In the genomic region with DNA sequence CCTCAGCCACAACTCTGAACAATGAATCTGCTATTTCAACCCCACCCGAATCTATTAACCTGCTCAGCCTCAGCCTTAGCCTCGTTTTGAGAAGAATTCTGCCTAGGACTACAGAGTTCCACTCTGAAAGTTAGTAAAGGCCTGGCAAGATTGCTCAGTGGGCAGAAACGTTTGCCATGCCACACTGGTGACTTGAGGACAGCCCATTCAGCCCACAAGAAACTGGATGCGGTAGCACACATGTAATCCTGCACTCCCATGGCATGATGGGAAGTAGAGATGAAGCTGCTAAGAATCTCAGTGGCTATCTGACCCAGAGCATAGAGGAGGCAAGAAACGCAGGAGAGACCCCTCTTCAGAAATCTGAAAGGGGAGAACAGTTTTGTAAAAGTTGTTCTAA, we compare ENCODE assay signal across 21 mouse cellular contexts.
DNase-seq lines count a peak whose midpoint lies in the region; TF ChIP-seq lines count a peak whose summit lies in the region.
"Had no signal": no experiment of that assay in that cellular context is flagged by ENCODE, and none has a peak within 500 bp of the region (broad histone marks: within the 10 kb centered on the region; RNA-seq: fewer than 3 reads in every experiment).

No protein-coding gene starts in this region.

- peak overlapping the region; percentile 0 for H3K4me2 ChIP-seq in myocyte (ENCODE audit: low read depth)
- H3K4me2 ChIP-seq: embryonic facial prominence, embryonic 12.5 days; embryonic facial prominence, embryonic 15.5 days; hindbrain, embryonic 13.5 days; intestine, embryonic 15.5 days had no signal

- TF ChIP-seq POLR2A in myocyte (IDR thresholded peaks at IDR 0.05; ENCODE audit: insufficient read length, low read depth) = no peak

- peak overlapping the region; percentile 80 for H3K27ac ChIP-seq in left cerebral cortex, adult 2 months
- H3K27ac ChIP-seq: embryonic facial prominence, embryonic 12.5 days; embryonic facial prominence, embryonic 15.5 days; hindbrain, embryonic 10.5 days; hindbrain, embryonic 13.5 days; intestine, embryonic 15.5 days had no signal

- DNase-seq in gastrocnemius, adult 8-10 months (ENCODE audit: low spot score in 2 of 2) = peak; percentile 13 to 15
- no peak for DNase-seq in gastrocnemius, postnatal 4 days (ENCODE audit: low spot score in 2 of 2)
- no peak for DNase-seq in left cerebral cortex, adult 2 months (ENCODE audit: extremely low spot score in 1 of 2, low spot score in 2 of 2)
- no peak for DNase-seq in left cerebral cortex, postnatal 25 days (ENCODE audit: low spot score in 2 of 2)
- no peak for DNase-seq in embryo, embryonic 10.5 days (ENCODE audit: low spot score)
- DNase-seq: adrenal gland, adult 8-10 months; adrenal gland, postnatal 25 days; cerebellum, adult 11-12 months; cerebellum, adult 8-10 months; cerebellum, postnatal 14 days; heart, adult 11 months; heart, postnatal 10 days; heart, postnatal 36 days; kidney, adult 11 months; kidney, adult 8-10 months had no signal

- no peak overlapping the region for H3ac ChIP-seq in myocyte (ENCODE audit: control insufficient read depth, insufficient read length)

- intact Hi-C loops in left cerebral cortex, adult 2 months (cut with DNase I) = loop anchor here (5.0 kb wide), 1 partner anchor 63 kb away; no protein-coding TSS in a partner anchor
- intact Hi-C loops in left cerebral cortex, postnatal 25 days (cut with DNase I) = no loop called here

- no peaks in the 10 kb centered on the region for H3K79me2 ChIP-seq in myocyte (ENCODE audit: control insufficient read depth, insufficient read depth)

- TF ChIP-seq CTCF in left cerebral cortex, adult 2 months (IDR thresholded peaks at IDR 0.05) = no peak

- no peak overlapping the region for H3K4me3 ChIP-seq in left cerebral cortex, adult 2 months
- no peak overlapping the region for H3K4me3 ChIP-seq in myocyte
- H3K4me3 ChIP-seq: embryonic facial prominence, embryonic 12.5 days; embryonic facial prominence, embryonic 15.5 days; hindbrain, embryonic 10.5 days; hindbrain, embryonic 13.5 days; intestine, embryonic 15.5 days had no signal

- H3K36me3 ChIP-seq in myocyte (ENCODE audit: control insufficient read depth, insufficient read depth) = no peaks in the 10 kb centered on the region
- H3K36me3 ChIP-seq: embryonic facial prominence, embryonic 12.5 days; embryonic facial prominence, embryonic 15.5 days; hindbrain, embryonic 10.5 days; hindbrain, embryonic 13.5 days; intestine, embryonic 15.5 days had no signal

- H3K27me3 ChIP-seq in myocyte (ENCODE audit: control insufficient read depth, insufficient read depth, insufficient read length) = no peaks in the 10 kb centered on the region
- H3K27me3 ChIP-seq: embryonic facial prominence, embryonic 12.5 days; embryonic facial prominence, embryonic 15.5 days; hindbrain, embryonic 13.5 days; intestine, embryonic 15.5 days had no signal

TF ChIP-seq in myocyte, 11 proteins besides CTCF, POLR2A, EP300 and RAD21:
- TF ChIP-seq TCF12 (IDR thresholded peaks at IDR 0.05; ENCODE audit: insufficient read depth, poor library complexity, severe bottlenecking) (no peak), E2F4 (IDR thresholded peaks at IDR 0.05; ENCODE audit: insufficient read depth) (no peak), REST (IDR thresholded peaks at IDR 0.05; ENCODE audit: insufficient read depth, insufficient read length) (no peak), MAX (IDR thresholded peaks at IDR 0.05; ENCODE audit: low read depth) (no peak), TCF3 (IDR thresholded peaks at IDR 0.05; ENCODE audit: insufficient read length, low read depth) (no peak)

Comparison
In these comparisons a context has a peak if more than half of its experiments do, and no peak if none do; other contexts are left out.
1. DNase-seq: peak in gastrocnemius, adult 8-10 months (2 of 2); none in gastrocnemius, postnatal 4 days (0 of 2), left cerebral cortex, adult 2 months (0 of 2), left cerebral cortex, postnatal 25 days (0 of 2) and embryo, embryonic 10.5 days (single experiment).